Mouse (Mus musculus): ENCODE measurements around the gene Mtm1.

The Mtm1 gene

GRCm38 (mm10) chrX:71210467-71210866 lies at the start of gene Mtm1:
TSS of gene Mtm1 (plus strand) at chrX:71210767.
- DNase-seq (ENCODE audit: extremely low spot score), result no peak

DNA sequence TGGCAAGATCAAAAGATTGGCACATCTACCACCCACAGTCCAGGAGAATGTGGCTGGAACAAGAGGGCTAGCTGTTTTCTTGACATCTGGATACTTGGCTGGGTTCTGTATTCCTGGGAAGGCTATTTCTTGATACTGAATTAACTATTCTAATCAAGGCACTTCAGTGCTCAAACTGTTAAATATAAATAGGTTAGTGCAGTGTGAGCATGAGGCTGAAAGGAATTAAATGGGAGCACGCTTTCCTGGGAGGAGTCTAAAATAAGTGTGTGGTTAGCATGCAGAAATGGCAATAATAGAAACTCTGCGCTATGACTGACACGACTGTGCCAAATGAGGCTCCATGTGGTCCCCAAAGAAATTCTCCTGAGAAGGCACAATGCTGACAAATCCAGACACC lies 29.0 kb upstream of the Mtm1 start:
- no peak for DNase-seq (ENCODE audit: extremely low spot score)

GRCm38 (mm10) chrX:71183671-71184070 lies 26.9 kb upstream of the Mtm1 start:
- no peak for DNase-seq (ENCODE audit: extremely low spot score)

DNA sequence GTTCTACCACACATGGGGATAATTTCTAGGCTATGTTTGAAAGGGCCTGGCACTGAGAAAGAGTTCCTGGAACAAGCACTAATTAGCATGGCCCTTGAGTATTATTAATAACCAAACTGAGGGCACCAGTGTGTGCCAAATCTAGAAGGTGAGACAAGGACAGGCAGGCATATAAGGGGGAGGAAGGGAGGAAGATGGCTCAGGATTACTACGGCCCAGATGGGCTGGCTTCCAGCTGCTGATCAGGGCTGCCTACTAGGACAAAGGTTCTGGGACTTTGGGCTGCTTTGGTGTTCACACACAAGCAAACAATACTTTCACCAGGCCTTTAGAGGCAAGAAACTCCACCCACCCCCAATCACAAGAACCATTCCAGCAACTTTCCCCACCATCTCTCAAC lies 24.2 kb upstream of the Mtm1 start:
- DNase-seq (ENCODE audit: extremely low spot score), result no peak

- no peak for DNase-seq (ENCODE audit: extremely low spot score)
Observed at GRCm38 (mm10) chrX:71204776-71205175, 5.8 kb upstream of the Mtm1 start.

GRCm38 (mm10) chrX:71205821-71206542 lies 4.6 kb upstream of the Mtm1 start:
- DNase-seq (ENCODE audit: extremely low spot score), result no peak

DNA sequence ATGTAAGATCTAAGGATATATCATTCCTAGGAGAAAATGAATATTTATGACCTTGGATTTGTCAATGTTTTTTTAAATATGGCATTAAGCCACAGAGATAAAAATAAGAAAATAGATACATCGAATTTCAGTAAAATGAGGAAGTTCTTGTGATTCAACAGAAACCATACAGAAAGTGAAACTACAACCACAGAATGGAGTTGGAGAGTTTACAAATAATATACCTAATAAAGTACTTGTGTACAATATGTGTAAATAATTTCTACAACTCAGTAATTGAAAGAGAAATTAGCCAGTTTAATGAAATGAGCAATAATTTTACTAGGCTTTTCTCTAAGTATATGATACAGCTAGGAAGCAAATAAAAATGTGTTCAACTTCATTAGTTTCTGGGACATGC lies 4.0 kb upstream of the Mtm1 start:
- DNase-seq (ENCODE audit: extremely low spot score), result no peak

GRCm38 (mm10) chrX:71212911-71213310 lies 2.3 kb downstream of the Mtm1 start:
- no peak for DNase-seq (ENCODE audit: extremely low spot score)

DNA sequence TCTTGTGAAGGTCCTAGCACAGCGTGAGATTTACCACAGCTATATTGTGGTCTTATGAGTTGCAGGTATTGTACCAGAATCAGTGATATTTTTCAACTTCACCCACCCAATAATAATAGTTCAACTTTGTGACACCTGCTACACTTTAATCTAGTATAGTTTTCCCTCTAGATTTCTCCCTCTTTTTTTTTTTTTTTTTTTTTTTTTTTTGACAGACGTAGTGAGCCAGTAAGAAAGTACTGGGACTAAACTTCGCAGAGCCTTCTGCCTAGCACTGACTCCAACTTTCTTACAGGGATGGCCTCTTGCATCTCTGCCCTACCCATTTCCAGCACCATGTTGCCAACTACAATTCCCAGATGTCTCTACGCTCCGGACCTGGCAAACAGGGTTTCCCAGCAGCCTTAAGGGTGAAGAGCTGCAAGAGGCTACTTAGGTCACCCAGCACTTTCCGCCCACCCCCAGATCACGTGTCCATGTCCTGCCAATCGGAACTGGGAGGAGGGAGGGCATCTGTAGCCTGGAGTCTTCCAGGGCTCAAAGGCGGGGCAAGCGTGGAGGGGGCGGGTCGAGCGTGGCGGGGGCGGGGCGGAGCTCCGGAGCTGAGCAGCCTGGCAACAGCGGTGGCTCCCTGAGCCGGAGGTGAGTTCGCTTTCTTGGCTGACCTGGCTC lies 4.0 kb downstream of the Mtm1 start:
- peak; percentile 83 for DNase-seq (ENCODE audit: extremely low spot score)

DNA sequence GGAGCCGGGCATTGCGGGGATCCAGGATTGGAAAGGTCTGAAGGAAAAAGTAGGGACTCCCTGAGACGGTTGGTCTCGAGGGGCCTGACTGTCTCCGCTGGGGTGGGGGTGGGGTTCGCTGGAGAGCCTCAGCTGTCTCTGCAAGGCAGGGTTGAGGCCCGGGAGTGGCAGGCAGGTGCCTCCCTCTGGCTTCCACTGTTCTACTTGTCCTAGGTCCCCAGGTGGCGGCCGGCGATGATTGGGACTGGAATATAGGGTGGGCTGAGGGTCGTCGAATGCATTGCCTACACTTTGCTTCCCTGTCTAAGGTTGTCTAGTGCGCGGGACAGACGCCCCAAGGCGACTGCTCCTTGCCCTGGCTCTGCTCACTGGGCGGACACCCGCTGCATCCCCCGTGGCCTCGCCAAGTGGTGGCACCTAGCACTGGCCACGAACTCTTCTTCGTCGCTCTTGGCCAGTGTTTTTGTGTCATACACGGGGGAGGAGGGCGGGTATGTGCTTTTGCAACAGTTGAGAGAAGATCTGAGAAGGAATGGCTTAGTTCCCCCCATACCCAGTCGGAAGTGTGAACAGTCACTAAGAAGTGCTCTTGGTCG lies 4.6 kb downstream of the Mtm1 start:
- DNase-seq (ENCODE audit: extremely low spot score), result no peak

- DNase-seq (ENCODE audit: extremely low spot score), result no peak
Observed at GRCm38 (mm10) chrX:71216879-71217278, 6.3 kb downstream of the Mtm1 start.

DNA sequence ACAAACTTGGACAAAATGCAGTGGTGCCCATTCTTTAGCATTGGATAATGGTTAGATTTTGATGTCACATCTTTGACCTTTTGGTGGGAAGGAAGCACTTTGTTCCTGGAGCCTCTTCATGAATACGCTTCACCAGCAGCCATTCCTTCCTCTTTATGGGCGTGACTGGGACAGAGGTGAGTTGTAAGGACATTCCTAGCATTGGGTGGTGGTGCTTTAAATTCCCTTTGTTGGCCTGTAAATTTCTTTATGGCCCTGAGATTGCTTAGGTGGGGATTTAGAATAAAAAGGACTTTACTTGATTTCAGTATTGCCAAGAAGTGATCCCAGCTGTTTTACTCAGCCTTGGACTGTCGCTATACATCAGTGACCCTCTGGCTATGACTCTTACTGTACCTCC lies 8.3 kb downstream of the Mtm1 start:
- DNase-seq (ENCODE audit: extremely low spot score), result no peak

DNA sequence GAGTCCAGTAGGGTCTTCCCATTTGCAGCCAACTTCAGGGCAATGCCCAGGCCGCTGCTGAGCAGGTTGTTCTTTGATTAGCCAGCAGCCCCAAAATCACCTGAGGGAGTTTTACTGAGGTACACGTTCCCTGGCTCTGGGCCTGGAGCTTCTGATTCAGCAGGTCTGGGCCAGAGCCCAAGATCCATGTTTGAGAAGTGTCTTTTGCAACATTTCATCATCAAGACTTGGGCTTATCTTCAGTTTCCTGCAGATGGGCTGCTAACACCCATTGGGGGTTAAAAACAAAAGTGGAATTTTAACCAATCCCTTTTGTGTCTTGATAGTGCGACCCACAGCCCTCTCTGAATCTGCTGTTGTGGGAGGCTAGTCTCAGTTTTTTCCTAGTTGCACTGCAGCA lies 10.3 kb downstream of the Mtm1 start:
- no peak for DNase-seq (ENCODE audit: extremely low spot score)

- DNase-seq (ENCODE audit: extremely low spot score), result no peak
Observed at GRCm38 (mm10) chrX:71222648-71223408, 12.3 kb downstream of the Mtm1 start.

DNA sequence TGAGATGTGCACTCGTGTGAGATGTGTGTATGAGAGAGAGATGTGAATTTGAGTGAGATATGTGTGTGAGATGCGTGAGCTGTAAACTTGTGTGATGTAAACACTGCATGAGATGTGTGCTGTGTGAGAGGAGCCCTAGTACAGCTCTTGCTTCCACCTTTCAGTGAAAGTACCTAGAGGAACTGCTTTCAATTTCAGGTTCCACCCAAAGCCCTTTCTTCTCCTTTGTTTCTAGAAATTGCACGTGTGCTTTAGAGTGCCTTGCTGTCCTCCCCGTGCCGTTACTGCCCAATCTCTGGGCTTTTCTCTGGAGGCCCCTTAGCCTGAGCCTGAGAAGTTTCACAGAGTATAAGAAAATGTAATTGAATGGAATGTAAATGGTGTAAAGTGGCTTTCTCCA lies 16.3 kb downstream of the Mtm1 start:
- no peak for DNase-seq (ENCODE audit: extremely low spot score)

DNA sequence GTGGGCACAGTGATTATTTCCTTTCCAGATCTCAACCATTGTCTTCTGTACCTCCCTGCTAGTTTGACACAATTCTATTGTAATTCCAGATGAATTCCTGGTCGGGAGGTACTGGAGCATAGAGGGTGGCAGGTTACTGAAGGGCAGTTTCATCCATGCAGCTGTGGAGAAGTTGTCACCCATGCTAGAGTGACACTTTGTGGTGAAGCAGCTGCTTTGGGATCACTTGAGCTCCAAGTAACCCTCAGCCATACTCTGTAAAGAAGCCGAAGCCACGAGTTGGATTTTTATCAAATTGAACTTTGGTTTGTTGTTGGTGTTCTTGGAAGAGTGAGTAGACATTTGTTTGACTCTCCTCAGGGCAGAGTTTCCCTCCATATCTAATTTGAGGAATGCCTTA lies 17.6 kb downstream of the Mtm1 start:
- no peak for DNase-seq (ENCODE audit: extremely low spot score)

DNA sequence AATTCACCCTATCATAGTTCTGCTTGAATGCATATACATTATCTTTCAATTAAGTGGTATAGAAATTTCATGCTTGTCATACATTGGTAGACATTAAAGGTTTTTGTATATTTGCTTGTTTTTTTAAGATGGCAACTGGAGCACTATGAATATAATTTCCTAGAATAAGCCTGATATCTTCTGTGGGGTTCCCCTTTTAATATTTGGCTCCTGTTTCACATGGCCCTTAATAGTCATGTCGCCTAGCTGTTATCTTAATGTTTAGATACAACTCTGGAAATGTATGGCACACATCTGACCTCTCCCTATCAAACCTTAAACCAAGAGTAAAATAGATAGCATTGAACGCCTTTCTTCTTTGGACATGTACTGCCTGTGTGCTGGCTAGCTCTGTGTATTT lies 20.3 kb downstream of the Mtm1 start:
- no peak for DNase-seq (ENCODE audit: extremely low spot score)

- DNase-seq (ENCODE audit: extremely low spot score), result no peak
Observed at GRCm38 (mm10) chrX:71256422-71256821, 45.9 kb downstream of the Mtm1 start.

- DNase-seq (ENCODE audit: extremely low spot score), result no peak
Observed at GRCm38 (mm10) chrX:71260857-71261256, 50.3 kb downstream of the Mtm1 start.

- no peak for DNase-seq (ENCODE audit: extremely low spot score)
Observed at GRCm38 (mm10) chrX:71264316-71264715, 53.7 kb downstream of the Mtm1 start.

DNA sequence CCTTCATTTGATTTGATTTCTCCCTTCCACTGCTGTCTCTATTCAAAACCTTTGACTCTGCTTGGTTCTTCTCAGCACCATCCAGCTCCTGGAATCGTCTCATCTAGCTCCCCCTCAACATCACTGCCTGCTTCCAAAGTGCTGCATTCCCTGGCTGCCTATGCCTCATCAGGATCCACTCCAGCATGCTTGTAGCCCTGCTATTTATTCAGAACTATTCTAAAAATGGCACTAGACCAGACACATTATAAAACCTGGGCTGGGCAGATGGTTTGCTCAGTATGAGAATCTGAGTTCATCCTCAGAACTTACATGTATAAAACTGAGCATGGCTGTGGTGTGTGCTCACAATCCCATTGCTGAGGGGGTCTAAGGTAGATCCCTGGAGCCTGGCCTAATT lies 58.4 kb downstream of the Mtm1 start:
- no peak for DNase-seq (ENCODE audit: extremely low spot score)

GRCm38 (mm10) chrX:71274150-71274549 lies 63.6 kb downstream of the Mtm1 start:
- no peak for DNase-seq (ENCODE audit: extremely low spot score)

GRCm38 (mm10) chrX:71285473-71285872 lies 74.9 kb downstream of the Mtm1 start:
- DNase-seq (ENCODE audit: extremely low spot score), result no peak
